Mouse (Mus musculus) liver, embryonic 14.5 days (tissue): ENCODE measurements around the gene C2cd2.

Experiments
- CTCF ChIP-seq: IDR thresholded peaks from 2 replicates; pipeline ENCODE4 v1.5.1; 2016; ENCODE audit warnings: antibody characterized with exemption, low read depth, control low read depth
- EP300 ChIP-seq: IDR thresholded peaks from 2 replicates; pipeline ENCODE4 v1.6.1; 2016; ENCODE audit warnings: antibody characterized with exemption, low read depth

GRCm38 (mm10) chr16:97941844-97942243 is 20.6 kb downstream of the C2cd2 start:
- TF ChIP-seq CTCF = no peak
- no peak for TF ChIP-seq EP300
